Mouse (Mus musculus): ENCODE data around the gene Uncx.

DNA sequence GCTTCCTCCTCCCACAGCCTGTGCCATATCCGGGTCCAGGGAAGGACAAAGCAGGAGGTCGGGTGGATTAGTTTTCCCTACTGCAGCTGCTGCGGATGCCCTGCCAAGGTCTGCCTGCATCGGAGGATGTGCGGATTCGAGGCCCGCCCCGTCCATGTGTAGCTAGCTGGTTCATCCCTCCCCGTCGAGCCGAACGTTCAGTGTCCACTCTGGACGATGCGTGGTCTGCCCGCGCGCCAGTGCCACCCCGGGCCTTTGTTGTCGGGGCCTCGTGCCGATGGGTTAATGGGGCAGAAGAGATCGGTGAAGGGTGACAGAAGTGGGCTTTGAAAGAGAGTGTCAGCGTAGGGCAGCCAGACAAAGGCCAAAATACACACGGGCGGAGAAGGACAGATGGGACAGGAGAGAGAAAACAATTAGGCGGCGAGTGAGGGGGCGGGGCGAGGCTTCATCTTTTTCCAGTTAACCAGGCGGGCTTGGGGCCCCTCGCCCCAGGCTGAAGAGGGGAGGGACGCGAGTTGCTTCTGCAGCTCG, 7.8 kb upstream of the Uncx start:
- TF ChIP-seq CTCF (IDR thresholded peaks at IDR 0.05; ENCODE audit: low read depth, low read length) (no peak), POLR2A (IDR thresholded peaks at IDR 0.05; ENCODE audit: borderline replicate concordance, low read depth, low read length) (no peak)
